Mouse (Mus musculus) frontal cortex, adult 2 months (tissue): ENCODE measurements around the gene Bspry. TPM values are rescaled to one million over a fixed set of nuclear protein-coding genes. Genes with fewer than 3 reads are reported as not detected.

Source experiments
- polyA plus RNA-seq: library from polyadenylated mRNA; depleted of rRNA; stranded (reverse); fragments of >200 nt; gene quantifications from 2 replicates; pipeline ENCODE4 v1.2.3, GENCODE M21; 2012; rRNA removed

The Bspry gene
- polyA plus RNA-seq, 1 experiment, result 0.60 TPM

Other genes starting within 250 kb of the Bspry start
- 11.6 and 11.9 TPM in 2 replicates for gene Zfp37, start 249.0 kb upstream of the Bspry start, polyA plus RNA-seq
- gene Slc31a2, start 217.5 kb upstream of the Bspry start, polyA plus RNA-seq, result 10.3 and 11.6 TPM in 2 replicates
- 24.4 and 27.2 TPM in 2 replicates for gene Fkbp15, start 119.5 kb upstream of the Bspry start, polyA plus RNA-seq
- gene Slc31a1, start 119.3 kb upstream of the Bspry start, polyA plus RNA-seq, result 19.9 and 20.0 TPM in 2 replicates
- gene Cdc26, start 71.4 kb upstream of the Bspry start, polyA plus RNA-seq, result 54.6 and 57.6 TPM in 2 replicates
- gene Prpf4, start 71.3 kb upstream of the Bspry start, polyA plus RNA-seq, result 15.6 and 17.4 TPM in 2 replicates
- 0.20 and 0.23 TPM in 2 replicates for gene Rnf183, start 44.8 kb upstream of the Bspry start, polyA plus RNA-seq
- 7.1 and 8.4 TPM in 2 replicates for gene Wdr31, start 9.2 kb upstream of the Bspry start, polyA plus RNA-seq
- gene Hdhd3, start 23.4 kb downstream of the Bspry start, polyA plus RNA-seq, result 6.8 and 8.0 TPM in 2 replicates
- gene Alad, start 39.9 kb downstream of the Bspry start, polyA plus RNA-seq, result 37.2 and 43.1 TPM in 2 replicates
- 30.6 and 31.3 TPM in 2 replicates for gene Pole3, start 45.0 kb downstream of the Bspry start, polyA plus RNA-seq
- 0.44 TPM in 2 replicates for gene 4933430I17Rik, start 45.3 kb downstream of the Bspry start, polyA plus RNA-seq
- 46.3 and 48.4 TPM in 2 replicates for gene Rgs3, start 79.8 kb downstream of the Bspry start, polyA plus RNA-seq